Mouse (Mus musculus) spleen, adult 2 months (tissue): ENCODE data around the gene Racgap1. TPM values are rescaled to one million over a fixed set of nuclear protein-coding genes. Genes with fewer than 3 reads are reported as not detected.

Source experiments
- DNase-seq, 2 experiments: peaks; one replicate each; pipeline versions ENCODE4 v3.0.0 to v3.0.0-alpha.2; 2012 to 2021; ENCODE audit warnings: low spot score in 2 of 2, low read depth in 1 of 2
- H3K27ac ChIP-seq: fragments of 200-500 bp; 2 replicates; pipeline ENCODE4 v1.5.1; 2012; ENCODE audit warnings: low read length, inconsistent platforms; ENCODE audit not compliant: insufficient read depth
- H3K27me3 ChIP-seq: fragments of 200-500 bp; 2 replicates; pipeline ENCODE4 v1.6.1; 2012; ENCODE audit warnings: mild to moderate bottlenecking, moderate library complexity, low read length, inconsistent platforms; ENCODE audit not compliant: control insufficient read depth, insufficient read depth
- H3K36me3 ChIP-seq: fragments of 200-500 bp; 2 replicates; pipeline ENCODE4 v1.6.1; 2012; ENCODE audit warnings: mild to moderate bottlenecking, low read length, inconsistent platforms; ENCODE audit not compliant: control insufficient read depth, insufficient read depth
- H3K4me1 ChIP-seq: fragments of 200-500 bp; 2 replicates; pipeline ENCODE4 v1.6.1; 2011; ENCODE audit warnings: inconsistent platforms; ENCODE audit not compliant: control insufficient read depth, insufficient read depth, insufficient read length
- H3K4me3 ChIP-seq: fragments of 200-500 bp; 2 replicates; pipeline ENCODE4 v1.5.1; 2011; ENCODE audit warnings: mild to moderate bottlenecking, inconsistent platforms; ENCODE audit not compliant: insufficient read depth, insufficient read length; ENCODE audit errors: extremely low read depth
- CTCF ChIP-seq: fragments of 200-500 bp; IDR thresholded peaks from 2 replicates; pipeline ENCODE4 v1.5.1; 2011; ENCODE audit warnings: mild to moderate bottlenecking, inconsistent platforms; ENCODE audit not compliant: insufficient read depth, insufficient read length, insufficient replicate concordance; ENCODE audit errors: extremely low read depth
- POLR2A ChIP-seq: fragments of 200-500 bp; IDR thresholded peaks from 2 replicates; pipeline ENCODE4 v1.6.1; 2011; ENCODE audit warnings: low read depth, low read length, inconsistent platforms
- WGBS: fragments of 180-500 bp; shearing (Covaris S2); methylation state at CpG from one replicate; pipeline ENCODE4 v1.1.7; 2018; 5-methylcytosine and 5-hydroxymethylcytosine counted together
- polyA plus RNA-seq: library from polyadenylated mRNA; depleted of rRNA; stranded (reverse); fragments of >200 nt; gene quantifications from 2 replicates; pipeline ENCODE4 v1.2.3, GENCODE M21; 2012; rRNA removed

Gene Racgap1
- polyA plus RNA-seq, 1 experiment: 12.7 TPM

DNA sequence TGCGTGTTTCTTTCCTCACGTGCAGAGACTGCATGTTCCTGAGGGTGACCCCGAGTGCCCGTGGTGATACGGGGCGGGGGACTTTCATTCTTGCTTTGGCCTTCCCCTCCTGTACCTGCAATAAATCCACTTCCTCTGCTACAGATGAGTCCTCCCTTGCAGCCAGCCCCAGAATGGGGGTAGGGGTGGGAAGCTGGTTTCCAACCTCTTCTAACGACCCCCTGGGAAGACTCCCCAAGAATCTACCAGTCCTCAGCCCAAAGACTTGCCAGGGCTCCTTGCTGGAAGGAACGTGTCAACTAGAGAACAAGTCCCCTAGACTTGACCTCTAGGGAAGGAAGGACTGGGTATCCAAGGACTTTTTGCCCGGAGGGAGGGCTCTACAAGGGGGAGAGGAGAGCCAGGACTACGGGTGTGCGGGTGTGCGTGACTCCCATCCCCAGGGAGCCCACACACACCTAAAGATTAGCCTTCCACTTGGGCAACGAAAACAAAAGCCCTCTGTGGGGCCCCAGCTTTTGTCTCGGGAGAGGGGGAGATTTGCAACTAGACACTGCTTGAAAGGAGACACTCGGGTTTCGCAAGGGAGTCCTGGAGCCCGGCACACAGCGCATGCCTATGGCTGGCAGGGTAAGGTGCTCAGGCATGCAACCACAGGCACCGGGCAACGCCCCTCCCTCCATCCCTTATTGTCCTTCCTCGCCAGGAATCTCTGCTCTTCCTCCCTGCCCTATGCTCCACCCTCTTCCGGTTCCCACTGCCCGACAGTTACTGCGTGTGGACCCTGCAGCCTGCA lies 66.9 kb downstream of the Racgap1 start:
- Histone ChIP-seq H3K4me3 (no peak overlapping the region), H3K27ac (no peak overlapping the region), H3K4me1 (no peaks in the 10 kb centered on the region), H3K27me3 (peaks cover 14% of the 10 kb centered on the region), H3K36me3 (no peaks in the 10 kb centered on the region)
- DNase-seq: no peak
- 5% methylated on average over 24 of the region's 24 CpGs for WGBS
- no peak for TF ChIP-seq CTCF
- TF ChIP-seq POLR2A: no peak

- Histone ChIP-seq H3K27ac (no peak overlapping the region), H3K4me3 (no peak overlapping the region), H3K36me3 (no peaks in the 10 kb centered on the region), H3K4me1 (no peaks in the 10 kb centered on the region), H3K27me3 (peaks cover 14% of the 10 kb centered on the region)
- no peak for DNase-seq
- TF ChIP-seq CTCF (no peak), POLR2A (no peak)
- 6% methylated on average over 53 of the region's 54 CpGs for WGBS
These were observed 67.8 kb downstream of the Racgap1 start for GRCm38 (mm10) chr15:99583463-99584344.

- DNase-seq: no peak
- no peak within 1 kb of the TSS for H3K4me3 ChIP-seq
- WGBS: 86% methylated on average over 26 of the region's 26 CpGs
- no peaks in the 10 kb centered on the region for H3K36me3 ChIP-seq
- H3K27ac ChIP-seq: no peak within 1 kb of the TSS
- TF ChIP-seq CTCF: no peak
- TF ChIP-seq POLR2A: no peak
- H3K4me1 ChIP-seq: no peaks in the 10 kb centered on the region
- H3K27me3 ChIP-seq: peaks cover 8% of the 10 kb centered on the region
These were observed 72.5 kb downstream of the Racgap1 start, which contains the start of gene Aqp2 for GRCm38 (mm10) chr15:99578802-99579485. TSS of gene Aqp2 (plus strand) at chr15:99579055.

Other genes starting within 250 kb of the Racgap1 start
- 10.9 and 11.5 TPM in 2 replicates for gene Nckap5l, start 193.9 kb downstream of the Racgap1 start, polyA plus RNA-seq
- gene Bcdin3d, start 176.9 kb downstream of the Racgap1 start, polyA plus RNA-seq: 5.1 and 7.4 TPM in 2 replicates
- 0.06 TPM in 1 of 2 replicates, not detected in the other for gene Faim2, start 123.5 kb downstream of the Racgap1 start, polyA plus RNA-seq
- 0.05 and 0.08 TPM in 2 replicates for gene Aqp2, start 72.6 kb downstream of the Racgap1 start, polyA plus RNA-seq
- 0.27 and 0.74 TPM in 2 replicates for gene Aqp5, start 60.9 kb downstream of the Racgap1 start, polyA plus RNA-seq
- gene Aqp6, start 50.3 kb downstream of the Racgap1 start, polyA plus RNA-seq: not detected in 2 replicates
- gene Asic1, start 18.7 kb upstream of the Racgap1 start, polyA plus RNA-seq: 1.3 and 2.0 TPM in 2 replicates
- 24.7 and 35.0 TPM in 2 replicates for gene Smarcd1, start 50.5 kb upstream of the Racgap1 start, polyA plus RNA-seq
- 0.80 and 1.0 TPM in 2 replicates for gene Gm17349, start 53.8 kb upstream of the Racgap1 start, polyA plus RNA-seq
- gene Gpd1, start 65.9 kb upstream of the Racgap1 start, polyA plus RNA-seq: 5.3 and 8.5 TPM in 2 replicates
- gene Cox14, start 74.0 kb upstream of the Racgap1 start, polyA plus RNA-seq: 109 and 168 TPM in 2 replicates
- 27.2 and 30.0 TPM in 2 replicates for gene Cers5, start 121.2 kb upstream of the Racgap1 start, polyA plus RNA-seq
- 7.7 and 7.8 TPM in 2 replicates for gene Lima1, start 223.8 kb upstream of the Racgap1 start, polyA plus RNA-seq